Mouse (Mus musculus) stomach, embryonic 14.5 days (tissue): ENCODE measurements around the gene Zdhhc18. TPM values are rescaled to one million over a fixed set of nuclear protein-coding genes. Genes with fewer than 3 reads are reported as not detected.

Experiments
- ATAC-seq: fragments of 200-750 bp; cut with Nextera tagmentation; 2 replicates; pipeline ENCODE4 v1.8.0; 2017; ENCODE audit warnings: low read depth, moderate TSS enrichment; ENCODE audit not compliant: insufficient number of reproducible peaks, insufficient read depth, low FRiP score
- H3K27ac ChIP-seq: fragments of 300-500 bp; sonication (generic); 2 replicates; pipeline ENCODE4 v1.5.1; 2014; ENCODE audit warnings: mild to moderate bottlenecking, low read length, moderate library complexity, mixed read lengths
- H3K27me3 ChIP-seq: fragments of 300-500 bp; sonication (generic); 2 replicates; pipeline ENCODE4 v1.6.1; 2014; ENCODE audit warnings: low read length, control low read depth, mixed read lengths; ENCODE audit not compliant: control insufficient read depth, insufficient read depth
- H3K36me3 ChIP-seq: fragments of 300-500 bp; sonication (generic); 2 replicates; pipeline ENCODE4 v1.6.1; 2014; ENCODE audit warnings: mild to moderate bottlenecking, control low read depth, low read length, moderate library complexity, mixed read lengths; ENCODE audit not compliant: control insufficient read depth, insufficient read depth
- H3K4me1 ChIP-seq: fragments of 300-500 bp; sonication (generic); 2 replicates; pipeline ENCODE4 v1.6.1; 2014; ENCODE audit warnings: low read length, control low read depth, mixed read lengths; ENCODE audit not compliant: control insufficient read depth, insufficient read depth
- H3K4me2 ChIP-seq: fragments of 300-500 bp; sonication (generic); replicated peaks from 2 replicates; pipeline ENCODE4 v1.6.1; 2014; ENCODE audit warnings: low read depth, low read length, control low read depth
- H3K4me3 ChIP-seq: fragments of 300-500 bp; sonication (generic); 2 replicates; pipeline ENCODE4 v1.5.1; 2014; ENCODE audit warnings: low read depth, low read length, control low read depth
- H3K9ac ChIP-seq: fragments of 300-500 bp; sonication (generic); replicated peaks from 2 replicates; pipeline ENCODE4 v1.6.1; 2014; ENCODE audit warnings: low read depth, mild to moderate bottlenecking, control low read depth, low read length, moderate library complexity, mixed read lengths
- H3K9me3 ChIP-seq: fragments of 300-500 bp; sonication (generic); 2 replicates; pipeline ENCODE4 v1.6.1; 2016; ENCODE audit warnings: low read depth, low read length, control low read depth; ENCODE audit not compliant: control insufficient read depth
- WGBS: fragments of 180-500 bp; shearing (Covaris S2); extraction: QIAGEN DNeasy Blood & Tissue Kit; methylation state at CpG from one replicate; pipeline ENCODE4 v1.1.7; 2014; 5-methylcytosine and 5-hydroxymethylcytosine counted together
- polyA plus RNA-seq: library from polyadenylated mRNA; unstranded; fragments of >200 nt; fragmentation: Nextera tagmentation; extraction: Ambion mirVana; gene quantifications from 2 replicates; pipeline ENCODE4 v1.2.1, GENCODE M21; 2014

The Zdhhc18 gene
- polyA plus RNA-seq, 1 experiment from 2014 or later, result 3.2 TPM

DNA sequence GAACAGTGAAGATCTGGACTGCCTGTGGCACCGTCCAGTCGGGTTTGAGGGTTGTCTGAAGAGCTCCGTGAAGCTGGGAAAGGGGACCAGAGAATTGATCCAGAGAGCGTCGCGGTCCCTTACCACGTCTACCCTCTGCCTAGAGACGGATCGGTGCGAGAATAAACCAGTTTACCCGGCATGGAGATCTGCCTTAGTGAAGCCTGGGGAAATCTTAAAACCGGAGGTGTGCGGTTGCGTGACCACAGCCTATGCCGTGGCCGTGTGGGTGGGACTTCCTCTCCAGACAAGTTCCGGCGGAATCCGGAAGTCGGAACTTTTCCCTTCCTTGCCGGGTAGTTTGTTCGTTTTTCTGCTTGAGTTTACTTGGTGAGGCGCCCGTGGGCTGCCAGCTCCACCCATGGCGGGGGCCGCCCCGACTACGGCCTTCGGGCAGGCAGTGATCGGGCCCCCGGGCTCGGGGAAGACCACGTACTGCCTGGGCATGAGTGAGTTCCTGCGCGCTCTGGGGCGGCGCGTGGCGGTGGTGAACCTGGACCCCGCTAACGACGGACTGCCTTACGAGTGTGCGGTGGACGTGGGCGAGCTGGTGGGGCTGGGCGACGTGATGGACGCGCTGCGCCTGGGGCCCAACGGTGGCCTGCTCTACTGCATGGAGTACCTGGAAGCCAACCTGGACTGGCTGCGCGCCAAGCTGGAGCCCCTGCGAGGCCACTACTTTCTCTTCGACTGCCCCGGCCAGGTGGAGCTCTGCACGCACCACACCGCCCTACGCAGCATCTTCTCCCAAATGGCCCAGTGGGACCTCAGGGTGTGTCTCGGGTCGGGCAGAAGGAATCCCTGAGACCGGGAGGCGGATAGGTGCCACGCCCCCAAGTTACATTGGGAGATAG lies 65.6 kb downstream of the Zdhhc18 start, which contains the start of gene Gpn2:
Gene Gpn2 (plus strand): TSS at position 304 of the 893 bp plus-strand sequence.
- no peaks in the 10 kb centered on the region for H3K9me3 ChIP-seq
- H3K4me2 ChIP-seq, result peak within 1 kb of the TSS; percentile 99
- H3K9ac ChIP-seq, result peak within 1 kb of the TSS; percentile 78
- peaks cover 7% of the 10 kb centered on the region; the same call in 1 of the 2 replicates for H3K4me1 ChIP-seq
- H3K27me3 ChIP-seq, result no peaks in the 10 kb centered on the region
- peak within 1 kb of the TSS; percentile 98 for H3K4me3 ChIP-seq
- H3K36me3 ChIP-seq, result peaks cover 27% of the 10 kb centered on the region
- WGBS, result 2% methylated on average over 65 of the region's 65 CpGs
- peak; percentile 86 for ATAC-seq
- H3K27ac ChIP-seq, result peak within 1 kb of the TSS; percentile 74; the same call in 1 of the 2 replicates

DNA sequence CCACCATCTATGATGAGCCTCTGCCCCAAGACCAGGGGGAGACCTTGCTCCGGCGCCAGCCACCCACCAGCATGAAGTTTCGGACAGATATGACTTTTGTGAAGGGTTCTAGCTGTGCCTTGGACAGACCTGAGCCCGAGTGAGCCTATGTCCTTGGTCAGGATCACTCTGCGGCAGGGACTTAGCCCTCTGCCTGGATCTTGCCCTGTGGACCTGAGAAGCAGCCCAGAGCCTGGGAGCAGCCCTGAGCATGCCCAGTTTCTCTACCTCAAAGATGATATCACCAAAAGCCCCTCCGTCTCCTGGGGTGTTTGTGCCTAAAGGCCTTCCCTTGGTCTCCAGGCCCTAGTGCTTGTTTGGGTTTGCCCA lies 66.3 kb downstream of the Zdhhc18 start:
- no peaks in the 10 kb centered on the region for H3K27me3 ChIP-seq
- H3K4me2 ChIP-seq, result peak overlapping the region; percentile 99
- peak overlapping the region; percentile 78 for H3K9ac ChIP-seq
- no peaks in the 10 kb centered on the region for H3K9me3 ChIP-seq
- H3K4me1 ChIP-seq, result peaks cover 7% of the 10 kb centered on the region; the same call in 1 of the 2 replicates
- peaks cover 29% of the 10 kb centered on the region for H3K36me3 ChIP-seq
- H3K4me3 ChIP-seq, result peak overlapping the region; percentile 98
- peak overlapping the region; percentile 74; the same call in 1 of the 2 replicates for H3K27ac ChIP-seq
- peak; percentile 35; the same call in 1 of the 2 replicates for ATAC-seq
- WGBS, result 56% methylated on average over 6 of the region's 6 CpGs

GRCm38 (mm10) chr4:133577983-133578382 lies 72.0 kb downstream of the Zdhhc18 start:
- ATAC-seq, result no peak
- Histone ChIP-seq H3K4me1 (peaks cover 6% of the 10 kb centered on the region; the same call in 1 of the 2 replicates), H3K9me3 (no peaks in the 10 kb centered on the region), H3K36me3 (peaks cover 20% of the 10 kb centered on the region), H3K27ac (no peak overlapping the region), H3K4me3 (no peak overlapping the region), H3K27me3 (no peaks in the 10 kb centered on the region), H3K4me2 (no peak overlapping the region), H3K9ac (no peak overlapping the region)
- WGBS, result 81% methylated on average over 12 of the region's 12 CpGs

GRCm38 (mm10) chr4:133574843-133575202 lies 75.1 kb downstream of the Zdhhc18 start:
- H3K9me3 ChIP-seq, result no peaks in the 10 kb centered on the region
- peak overlapping the region; percentile 80 for H3K9ac ChIP-seq
- H3K27ac ChIP-seq, result peak overlapping the region; percentile 55; the same call in 1 of the 2 replicates
- peaks cover 11% of the 10 kb centered on the region for H3K36me3 ChIP-seq
- H3K4me1 ChIP-seq, result peaks cover 6% of the 10 kb centered on the region; the same call in 1 of the 2 replicates
- ATAC-seq, result 0 out of 2 replicates have a peak, but pooled peaks have one; percentile 38
- H3K27me3 ChIP-seq, result no peaks in the 10 kb centered on the region
- peak overlapping the region; percentile 99 for H3K4me3 ChIP-seq
- peak overlapping the region; percentile 93 for H3K4me2 ChIP-seq
- WGBS, result 1% methylated on average over 41 of the region's 41 CpGs

- Histone ChIP-seq H3K36me3 (peaks cover 8% of the 10 kb centered on the region), H3K9me3 (no peaks in the 10 kb centered on the region), H3K4me1 (peaks cover 6% of the 10 kb centered on the region; the same call in 1 of the 2 replicates), H3K4me3 (peak within 1 kb of the TSS; percentile 99), H3K4me2 (peak within 1 kb of the TSS; percentile 93), H3K9ac (peak within 1 kb of the TSS; percentile 80), H3K27ac (peak within 1 kb of the TSS; percentile 88), H3K27me3 (no peaks in the 10 kb centered on the region)
- WGBS, result 6% methylated on average over 44 of the region's 44 CpGs
- ATAC-seq, result peak; percentile 88
These were observed 75.7 kb downstream of the Zdhhc18 start, which contains the start of gene Gpatch3 for GRCm38 (mm10) chr4:133574070-133574842. Gpatch3 (plus strand) TSS chr4:133574745.

DNA sequence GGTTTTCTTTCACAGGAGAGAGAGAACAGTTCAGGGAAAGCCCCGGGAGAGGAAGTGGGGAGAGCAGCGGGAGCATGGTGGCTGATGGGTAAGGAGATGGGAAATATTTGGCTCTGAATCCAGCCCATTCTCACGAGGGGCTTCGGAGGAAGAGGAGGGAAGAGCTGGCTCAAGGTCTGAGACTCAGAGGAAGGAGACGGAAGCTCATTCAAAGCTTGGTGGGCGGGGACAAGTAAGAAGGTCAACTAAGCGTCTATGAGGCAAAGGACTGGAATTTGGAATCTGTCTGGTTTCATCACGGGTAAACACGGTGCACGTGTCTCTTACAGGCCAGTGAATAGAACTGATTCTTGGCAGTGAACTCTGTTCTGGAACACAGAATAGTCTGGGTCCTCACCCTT lies 79.9 kb downstream of the Zdhhc18 start:
- Histone ChIP-seq H3K27me3 (no peaks in the 10 kb centered on the region), H3K4me2 (no peak overlapping the region), H3K4me3 (no peak overlapping the region), H3K9ac (no peak overlapping the region), H3K36me3 (no peaks in the 10 kb centered on the region), H3K9me3 (no peaks in the 10 kb centered on the region), H3K4me1 (peaks cover under 1% of the 10 kb centered on the region; the same call in 1 of the 2 replicates), H3K27ac (no peak overlapping the region)
- WGBS, result 48% methylated on average over 10 of the region's 10 CpGs
- ATAC-seq, result no peak

DNA sequence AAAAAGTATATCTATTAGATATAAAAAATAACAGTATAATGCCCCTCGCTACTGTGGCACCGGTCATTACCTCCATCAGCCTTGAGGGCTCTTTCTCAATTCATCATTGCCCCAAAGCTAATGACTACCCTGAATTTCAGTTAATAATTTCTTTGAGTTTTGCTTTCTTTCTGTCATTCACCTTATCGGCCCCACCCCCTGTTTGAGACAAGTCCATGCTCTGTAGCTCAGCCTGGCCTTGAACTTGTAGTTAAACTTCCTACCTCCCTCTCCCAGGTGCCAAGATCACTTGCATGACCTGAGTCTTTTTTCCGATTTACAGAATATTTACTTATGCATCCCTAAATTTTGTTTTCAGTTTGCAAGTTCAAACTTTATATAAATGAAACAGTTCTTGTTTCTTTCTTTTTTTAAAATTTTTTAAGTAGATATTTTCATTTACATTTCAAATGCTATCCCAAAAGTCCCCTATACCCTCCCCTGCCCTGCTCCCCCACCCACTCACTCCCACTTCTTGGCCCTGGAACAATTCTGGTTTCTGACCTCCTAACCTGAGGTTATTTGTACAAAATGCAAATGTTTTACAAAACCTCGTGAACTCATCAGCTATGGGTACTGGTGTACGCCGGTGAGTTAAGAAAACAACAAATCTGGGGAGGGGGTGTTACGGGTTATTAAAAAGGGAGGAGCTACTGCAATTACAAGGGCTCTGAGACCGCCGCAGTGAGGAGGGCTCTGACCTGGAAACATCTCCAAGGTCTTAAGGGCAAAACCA lies 80.5 kb downstream of the Zdhhc18 start:
- H3K27me3 ChIP-seq, result no peaks in the 10 kb centered on the region
- no peak for ATAC-seq
- H3K4me2 ChIP-seq, result no peak overlapping the region
- H3K4me3 ChIP-seq, result no peak overlapping the region
- no peaks in the 10 kb centered on the region for H3K36me3 ChIP-seq
- H3K9ac ChIP-seq, result no peak overlapping the region
- H3K4me1 ChIP-seq, result no peaks in the 10 kb centered on the region
- no peak overlapping the region for H3K27ac ChIP-seq
- 76% methylated on average over 10 of the region's 10 CpGs for WGBS
- no peaks in the 10 kb centered on the region for H3K9me3 ChIP-seq
